Mouse (Mus musculus) megakaryocyte progenitor cell, adult 5-6 weeks (primary cell): ENCODE measurements around the gene Cuedc1. TPM values are rescaled to one million over a fixed set of nuclear protein-coding genes. Genes with fewer than 3 reads are reported as not detected.

Experiments
- ATAC-seq: replicated peaks from 2 replicates; pipeline ENCODE4 v1.8.0; 2016; ENCODE audit warnings: mild to moderate bottlenecking, moderate TSS enrichment, inconsistent platforms; ENCODE audit not compliant: poor library complexity
- total RNA-seq, 2 experiments: library from RNA; stranded (forward) in 1 of 2; stranded (reverse) in 1 of 2; fragments of 157-497, 149-512 nt in 1 of 2; fragments of 200-1000 nt in 1 of 2; gene quantifications; 2 replicates each; pipeline versions ENCODE4 v1.2.3 to v1.2.4; 2015 to 2017

Cuedc1 gene
- total RNA-seq, 2 experiments from 2014 or later: 0.12 to 3.7 TPM

- no peak for ATAC-seq
Observed at GRCm38 (mm10) chr11:88146264-88147060, 48.6 kb downstream of the Cuedc1 start.

DNA sequence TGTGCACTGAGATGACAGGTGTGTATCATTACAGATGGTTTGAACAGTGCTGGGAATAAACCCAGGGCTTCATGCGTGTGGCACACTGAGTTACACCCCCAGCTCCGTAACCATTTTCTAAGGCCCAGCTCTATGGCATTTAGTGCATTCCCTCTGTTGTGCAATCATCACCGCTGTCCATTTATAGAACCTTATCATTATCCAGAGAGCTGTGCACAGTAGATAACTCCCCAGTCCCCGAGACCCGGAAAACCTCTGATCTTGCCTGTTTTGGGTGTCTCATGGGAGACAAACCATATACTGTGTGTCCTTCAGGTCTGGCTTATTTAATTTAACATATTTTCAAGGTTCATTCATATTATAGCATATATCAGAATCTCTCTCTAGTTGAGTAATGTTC is 49.5 kb downstream of the Cuedc1 start:
- peak; percentile 18; the same call in 1 of the 2 replicates for ATAC-seq

GRCm38 (mm10) chr11:88148015-88148637 is 50.3 kb downstream of the Cuedc1 start:
- no peak for ATAC-seq

GRCm38 (mm10) chr11:88148638-88149279 is 50.9 kb downstream of the Cuedc1 start:
- ATAC-seq: no peak

GRCm38 (mm10) chr11:88151379-88152155 is 53.7 kb downstream of the Cuedc1 start:
- peak; percentile 60 for ATAC-seq

GRCm38 (mm10) chr11:88153880-88154279 is 56.0 kb downstream of the Cuedc1 start:
- no peak for ATAC-seq

- ATAC-seq: no peak
Observed at GRCm38 (mm10) chr11:88154500-88154899, 56.6 kb downstream of the Cuedc1 start.

- no peak for ATAC-seq
Observed at GRCm38 (mm10) chr11:88155451-88155850, 57.6 kb downstream of the Cuedc1 start.

DNA sequence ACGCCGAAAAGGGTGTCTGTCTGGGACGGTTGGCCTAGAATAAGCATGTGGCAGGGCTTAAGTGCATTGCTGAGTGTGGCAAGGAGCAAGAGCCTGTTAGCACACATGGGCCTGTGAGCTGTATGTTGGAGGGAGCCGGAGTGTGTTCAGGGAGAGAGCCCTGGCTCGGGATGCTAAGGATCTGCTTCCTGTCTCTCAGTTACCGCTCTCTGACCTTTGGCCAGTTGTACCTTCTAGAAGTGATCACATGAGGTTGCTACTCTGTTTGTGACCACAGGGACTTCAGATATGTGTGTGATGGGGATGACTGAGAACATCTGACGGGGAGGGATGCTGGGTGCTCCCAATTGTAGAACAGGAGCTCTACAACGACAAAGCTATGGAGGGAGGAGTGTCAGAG is 58.1 kb downstream of the Cuedc1 start:
- ATAC-seq: no peak

- no peak for ATAC-seq
Observed at GRCm38 (mm10) chr11:88156403-88156802, 58.5 kb downstream of the Cuedc1 start.

- no peak for ATAC-seq
Observed at GRCm38 (mm10) chr11:88158842-88159246, 61.0 kb downstream of the Cuedc1 start.

- no peak for ATAC-seq
Observed at GRCm38 (mm10) chr11:88159389-88159788, 61.5 kb downstream of the Cuedc1 start.

DNA sequence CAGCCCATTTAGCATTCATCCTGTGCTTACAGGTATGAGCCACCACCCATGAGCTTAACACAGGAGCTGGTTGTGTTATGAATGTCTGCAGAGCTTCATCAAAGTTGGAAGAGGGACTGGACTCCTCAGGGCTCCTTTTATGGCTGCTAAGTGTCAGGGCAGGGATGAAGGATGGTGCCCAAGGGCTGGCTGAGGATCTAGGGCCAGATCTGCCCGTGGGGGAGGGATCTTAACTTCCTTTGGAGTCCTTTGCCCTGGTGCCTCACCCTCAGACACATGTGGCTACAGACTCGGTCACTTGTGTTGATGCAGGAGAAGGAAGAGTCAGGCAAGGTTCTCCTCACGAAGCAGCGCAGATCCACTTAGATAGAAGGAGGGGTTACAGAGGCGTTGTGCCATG is 62.5 kb downstream of the Cuedc1 start:
- ATAC-seq: no peak

DNA sequence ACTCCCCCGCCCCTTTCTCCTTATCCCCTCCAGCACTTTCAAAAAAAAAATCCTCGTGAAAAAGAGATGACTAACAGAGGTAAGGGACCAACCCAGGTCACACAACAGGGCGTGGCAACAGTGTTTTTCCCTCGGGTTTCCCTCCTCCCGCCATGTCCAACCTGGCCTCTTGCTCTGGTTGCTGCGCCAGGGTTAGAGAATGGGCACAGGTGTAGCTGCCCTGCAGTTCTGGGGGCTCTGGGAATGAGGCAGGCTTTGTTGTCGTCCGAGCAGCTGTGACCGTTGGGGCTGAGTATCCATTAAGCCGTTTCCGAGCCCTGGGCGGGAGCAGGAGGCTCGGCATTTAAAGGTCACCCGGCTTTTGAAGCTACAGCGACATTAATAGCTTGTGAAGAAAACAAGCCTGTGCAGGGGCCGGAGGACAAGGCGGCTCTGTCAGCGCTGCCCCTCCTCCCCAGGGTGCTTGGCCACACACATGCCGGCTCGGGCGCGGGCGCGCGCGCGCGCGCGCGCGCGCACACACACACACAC is 63.3 kb downstream of the Cuedc1 start:
- no peak for ATAC-seq

- peak; percentile 59 for ATAC-seq
Observed at GRCm38 (mm10) chr11:88161651-88162362, 63.9 kb downstream of the Cuedc1 start.

DNA sequence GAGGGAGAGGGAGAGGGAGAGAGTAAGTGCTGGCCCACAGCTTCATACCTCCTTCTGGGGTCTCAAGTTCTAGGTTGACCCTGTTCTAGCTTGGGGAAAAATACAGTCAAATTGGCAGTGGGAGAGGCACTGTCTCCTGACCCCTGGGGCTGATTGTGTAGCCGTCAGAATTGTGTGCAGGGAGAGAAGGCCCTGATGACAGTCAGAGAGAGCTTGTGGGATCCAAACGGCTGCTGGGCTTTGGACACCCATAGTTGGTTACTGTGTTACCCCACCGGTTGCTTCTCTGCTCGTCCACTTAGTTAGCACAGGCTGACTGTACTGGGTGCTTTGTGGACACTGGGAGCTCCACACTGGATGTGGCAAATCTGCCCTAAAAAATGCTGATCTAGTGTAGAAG is 64.9 kb downstream of the Cuedc1 start:
- no peak for ATAC-seq

DNA sequence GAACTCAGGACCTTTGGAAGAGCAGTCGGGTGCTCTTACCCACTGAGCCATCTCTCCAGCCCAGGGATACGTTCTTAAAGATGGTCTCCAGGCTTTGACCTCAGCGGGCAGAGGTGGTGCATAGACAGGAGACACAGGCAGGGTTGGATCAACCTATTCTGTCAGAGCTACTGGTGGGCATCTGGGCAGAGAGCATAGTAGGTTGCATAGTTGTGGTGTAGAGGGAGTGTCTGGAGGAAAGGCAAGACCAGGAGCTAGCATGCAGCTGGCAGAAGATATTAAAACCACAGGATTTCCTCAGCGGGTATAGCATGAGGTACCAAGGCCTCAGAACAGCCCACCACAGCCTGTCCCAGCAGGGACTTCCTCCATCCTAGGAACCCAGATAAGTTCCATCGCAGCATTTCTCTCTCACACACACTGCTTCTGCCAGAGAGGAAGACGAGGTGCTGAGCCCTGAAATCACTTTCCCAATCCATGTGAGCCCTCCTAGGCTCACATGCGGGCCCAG is 66.4 kb downstream of the Cuedc1 start:
- peak; percentile 84 for ATAC-seq

- peak; percentile 11; the same call in 1 of the 2 replicates for ATAC-seq
Observed at GRCm38 (mm10) chr11:88164801-88165377, 67.0 kb downstream of the Cuedc1 start.

GRCm38 (mm10) chr11:88165683-88166364 is 68.0 kb downstream of the Cuedc1 start:
- ATAC-seq: no peak
